Mouse (Mus musculus) testis, adult 2 months (tissue): ENCODE measurements around the gene Nudt5.

Experiments
- CTCF ChIP-seq: fragments of 200-500 bp; IDR thresholded peaks from 2 replicates; pipeline ENCODE4 v1.5.1; 2012; ENCODE audit warnings: low read depth, mild to moderate bottlenecking, inconsistent platforms, low read length, moderate library complexity; ENCODE audit not compliant: control insufficient read depth, insufficient read depth, insufficient replicate concordance
- POLR2A ChIP-seq: fragments of 200-500 bp; IDR thresholded peaks from 2 replicates; pipeline ENCODE4 v1.6.1; 2012; ENCODE audit warnings: low read depth, mild to moderate bottlenecking, inconsistent platforms, low read length, moderate library complexity; ENCODE audit not compliant: control insufficient read depth

DNA sequence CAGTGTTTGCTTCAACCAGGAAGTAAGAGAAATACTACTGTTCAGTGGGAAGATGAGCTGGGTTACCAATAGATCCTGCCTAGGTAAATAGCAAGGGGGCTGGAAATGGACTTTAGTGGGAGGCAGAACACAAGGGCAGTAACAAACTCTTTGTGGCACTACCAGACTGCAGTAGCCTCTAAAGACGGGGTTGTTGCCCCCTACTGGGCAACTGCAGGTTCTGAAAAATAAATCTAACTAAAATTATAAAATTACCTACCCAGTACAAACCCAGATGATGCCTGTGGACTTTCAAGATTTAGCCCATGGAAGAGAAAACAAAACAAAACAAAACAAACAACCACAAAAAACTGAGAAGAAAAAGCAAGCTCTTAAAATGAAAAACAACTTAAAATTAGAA lies 20.6 kb upstream of the Nudt5 start:
- TF ChIP-seq POLR2A = no peak
- TF ChIP-seq CTCF = no peak
